Mouse (Mus musculus) heart, postnatal 0 days (tissue): ENCODE data around the gene Scyl1.
"Not testable (repeated sequence)": the region's sequence is repeated elsewhere in the genome, so short reads cannot be mapped to it uniquely, and the experiment has no call there.

ENCODE experiments used
- CTCF ChIP-seq: IDR thresholded peaks from 2 replicates; pipeline ENCODE4 v1.5.1; 2016; ENCODE audit warnings: antibody characterized with exemption, control low read depth, low read depth
- EP300 ChIP-seq: IDR thresholded peaks from 2 replicates; pipeline ENCODE4 v1.6.1; 2016; ENCODE audit warnings: antibody characterized with exemption, low read depth

GRCm38 (mm10) chr19:5793917-5794770 is 22.9 kb upstream of the Scyl1 start:
- not testable (repeated sequence) for TF ChIP-seq EP300, CTCF
